Mouse (Mus musculus) right cerebral cortex, postnatal 25 days (tissue): ENCODE data around the gene Shroom4.

ENCODE experiments used
- DNase-seq: peaks from one replicate; pipeline ENCODE4 v3.0.0; 2022

Gene Shroom4

GRCm38 (mm10) chrX:6496374-6496773 lies 96.7 kb downstream of the Shroom4 start:
- no peak for DNase-seq

- no peak for DNase-seq
Measured at GRCm38 (mm10) chrX:6501850-6502249, 102.2 kb downstream of the Shroom4 start.

GRCm38 (mm10) chrX:6517217-6517616 lies 117.6 kb downstream of the Shroom4 start:
- no peak for DNase-seq

- DNase-seq: no peak
Measured at GRCm38 (mm10) chrX:6518421-6518820, 118.8 kb downstream of the Shroom4 start.

GRCm38 (mm10) chrX:6522935-6523334 lies 123.3 kb downstream of the Shroom4 start:
- DNase-seq: peak; percentile 3

- no peak for DNase-seq
Measured at GRCm38 (mm10) chrX:6536636-6537035, 137.0 kb downstream of the Shroom4 start.

GRCm38 (mm10) chrX:6537689-6538088 lies 138.0 kb downstream of the Shroom4 start:
- DNase-seq: no peak

GRCm38 (mm10) chrX:6565066-6565465 lies 165.4 kb downstream of the Shroom4 start:
- DNase-seq: no peak

- DNase-seq: no peak
Measured at GRCm38 (mm10) chrX:6574511-6574910, 174.9 kb downstream of the Shroom4 start.

GRCm38 (mm10) chrX:6577001-6577400 lies 177.3 kb downstream of the Shroom4 start:
- DNase-seq: no peak

GRCm38 (mm10) chrX:6580671-6581070 lies 181.0 kb downstream of the Shroom4 start:
- no peak for DNase-seq

GRCm38 (mm10) chrX:6581181-6581580 lies 181.5 kb downstream of the Shroom4 start:
- DNase-seq: no peak

GRCm38 (mm10) chrX:6582646-6583045 lies 183.0 kb downstream of the Shroom4 start:
- DNase-seq: no peak

GRCm38 (mm10) chrX:6594183-6594582 lies 194.5 kb downstream of the Shroom4 start:
- no peak for DNase-seq

- DNase-seq: no peak
Measured at GRCm38 (mm10) chrX:6654024-6654423, 254.4 kb downstream of the Shroom4 start.

- no peak for DNase-seq
Measured at GRCm38 (mm10) chrX:6658820-6659324, 259.2 kb downstream of the Shroom4 start.
